Mouse (Mus musculus) CD4-positive naive resting alpha-beta T cell, adult 57 days (primary cell): ENCODE results near the gene Slc1a3. TPM values are rescaled to one million over a fixed set of nuclear protein-coding genes. Genes with fewer than 3 reads are reported as not detected.

Experiments used
- total RNA-seq: library from RNA; stranded (reverse); gene quantifications from one replicate; pipeline ENCODE4 v1.2.4, GENCODE M21; 2023

Slc1a3 gene
- 3.0 TPM for total RNA-seq

GRCm38 (mm10) chr15:8710146-8711006 lies at the start of gene Slc1a3:
Gene Slc1a3, minus strand, starts transcription at chr15:8710764.

Other genes with a start within 250 kb of the Slc1a3 start
- not detected for gene Gm2310, start 190.8 kb downstream of the Slc1a3 start, total RNA-seq